Mouse (Mus musculus): ENCODE results near the gene Fmo1. TPM values are rescaled to one million over a fixed set of nuclear protein-coding genes. Genes with fewer than 3 reads are reported as not detected.

The Fmo1 gene
- polyA plus RNA-seq, 1 experiment from 2014 or later = 8.2 TPM

DNA sequence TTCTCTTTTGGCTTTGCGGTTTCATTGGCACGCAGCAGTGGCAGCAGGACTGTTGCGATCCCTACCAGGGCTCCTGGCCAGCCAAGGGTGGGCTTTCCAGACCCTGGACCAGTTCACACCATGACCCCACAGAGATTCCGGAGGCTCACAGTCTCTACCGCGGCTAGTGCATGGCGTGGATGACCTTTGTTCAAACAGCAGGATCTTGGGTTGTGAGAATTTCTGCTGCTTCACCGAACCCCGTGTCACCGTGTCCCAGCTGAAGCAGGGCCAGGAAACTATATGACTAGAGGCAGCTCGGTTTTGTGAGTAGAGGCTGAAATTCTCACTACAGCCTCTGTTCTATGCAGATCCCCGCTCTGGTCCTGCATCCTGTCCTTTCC, 7.7 kb downstream of the Fmo1 start:
- Histone ChIP-seq H3K36me3 (replicated peaks) (no peaks in the 10 kb centered on the region), H3K27me3 (ENCODE audit: poor library complexity, severe bottlenecking) (no peaks in the 10 kb centered on the region), H3K27ac (peak overlapping the region; percentile 68), H3K4me1 (peaks cover 37% of the 10 kb centered on the region), H3K4me3 (no peak overlapping the region), H3K9me3 (no peaks in the 10 kb centered on the region)
- 64% methylated on average over 12 of the region's 12 CpGs for WGBS
- DNase-seq (ENCODE audit: extremely low spot score, low spot score) = no peak

DNA sequence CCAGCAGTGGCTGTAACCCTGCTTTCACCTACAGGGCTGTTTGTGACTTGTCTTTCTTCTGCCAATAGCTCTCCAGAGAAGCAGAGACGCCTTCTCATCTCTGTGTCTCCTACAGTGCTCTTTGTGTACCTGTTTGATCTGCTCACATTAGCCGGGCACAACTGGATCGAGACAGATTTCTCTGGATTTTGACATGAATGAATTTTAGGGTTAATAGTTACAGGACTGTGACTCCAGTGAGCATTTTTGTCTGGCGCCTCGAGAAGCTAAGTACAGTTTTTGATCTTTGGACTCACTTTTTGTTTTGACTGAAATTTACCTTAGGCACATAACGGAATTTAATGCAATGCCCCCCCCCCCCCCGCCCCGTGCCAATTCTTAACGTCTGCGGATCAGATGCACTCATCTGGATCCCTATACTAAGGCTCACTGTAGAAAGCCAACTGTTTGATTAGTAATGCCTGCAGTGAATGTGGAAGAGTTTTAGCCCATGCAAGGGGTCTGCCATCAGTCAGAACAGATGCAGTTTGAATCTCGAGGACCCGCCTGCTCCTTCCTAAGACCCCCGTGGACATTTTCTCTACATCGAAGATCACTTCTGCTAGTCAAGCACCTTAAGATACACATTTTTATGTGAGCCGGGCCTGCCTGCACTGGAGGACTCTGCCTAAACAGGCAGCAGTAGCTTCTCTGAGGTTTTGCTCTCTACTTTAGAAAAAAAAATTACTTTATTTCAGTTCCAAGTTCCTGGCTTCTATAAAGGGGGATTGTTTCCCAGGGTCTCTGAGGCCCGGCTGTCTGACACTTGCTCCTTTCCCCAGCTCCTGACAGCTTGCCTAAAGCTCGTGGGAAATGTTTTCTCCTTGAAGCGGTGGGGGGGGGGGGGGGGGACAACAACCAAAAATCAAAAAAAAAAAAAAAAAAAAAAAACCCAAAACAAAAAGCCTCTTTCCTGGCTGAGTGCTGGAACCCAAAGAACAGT, 8.4 kb downstream of the Fmo1 start:
- 73% methylated on average over 18 of the region's 18 CpGs for WGBS
- no peaks in the 10 kb centered on the region for H3K27me3 ChIP-seq (ENCODE audit: poor library complexity, severe bottlenecking)
- H3K4me1 ChIP-seq = peaks cover 36% of the 10 kb centered on the region
- H3K36me3 ChIP-seq (replicated peaks) = no peaks in the 10 kb centered on the region
- no peaks in the 10 kb centered on the region for H3K9me3 ChIP-seq
- no peak overlapping the region for H3K4me3 ChIP-seq
- DNase-seq (ENCODE audit: extremely low spot score, low spot score) = no peak
- H3K27ac ChIP-seq = peak overlapping the region; percentile 68

DNA sequence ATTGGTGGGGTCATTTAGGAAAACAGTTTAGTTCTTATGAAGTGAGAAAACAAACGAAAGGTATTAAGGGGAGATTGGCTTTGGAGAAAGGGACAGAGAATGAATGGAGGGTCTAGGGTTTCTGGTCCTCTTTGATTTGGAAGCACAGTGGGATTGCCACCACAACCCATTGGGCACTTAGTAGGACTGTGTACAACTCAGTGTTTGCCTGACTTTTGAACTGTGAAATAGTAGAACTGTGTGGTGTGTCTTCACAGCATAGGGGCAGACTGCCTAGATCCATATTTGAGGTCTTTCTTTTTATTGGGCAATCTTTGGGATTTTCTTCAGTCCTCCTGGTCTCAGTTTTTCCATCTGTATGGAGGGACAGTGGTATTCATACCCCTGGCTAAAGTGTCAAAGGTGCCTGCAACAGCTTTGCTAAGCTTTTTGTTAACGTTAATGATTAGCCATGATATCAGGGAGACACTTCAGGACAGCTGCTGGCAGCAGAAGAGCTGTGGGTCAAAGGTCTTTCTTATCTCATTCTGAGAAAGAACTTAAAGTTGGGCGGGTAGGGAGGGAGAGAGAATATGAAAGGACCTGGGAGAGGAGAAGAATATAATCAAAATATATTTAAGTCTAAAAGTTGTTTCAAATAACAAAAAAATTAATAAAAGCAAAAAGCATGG, 12.5 kb downstream of the Fmo1 start:
- Histone ChIP-seq H3K4me3 (no peak overlapping the region), H3K4me1 (peaks cover 10% of the 10 kb centered on the region), H3K9me3 (no peaks in the 10 kb centered on the region), H3K27ac (no peak overlapping the region), H3K27me3 (ENCODE audit: poor library complexity, severe bottlenecking) (no peaks in the 10 kb centered on the region), H3K36me3 (replicated peaks) (no peaks in the 10 kb centered on the region)
- 76% methylated on average over 3 of the region's 3 CpGs for WGBS
- no peak for DNase-seq (ENCODE audit: extremely low spot score, low spot score)

DNA sequence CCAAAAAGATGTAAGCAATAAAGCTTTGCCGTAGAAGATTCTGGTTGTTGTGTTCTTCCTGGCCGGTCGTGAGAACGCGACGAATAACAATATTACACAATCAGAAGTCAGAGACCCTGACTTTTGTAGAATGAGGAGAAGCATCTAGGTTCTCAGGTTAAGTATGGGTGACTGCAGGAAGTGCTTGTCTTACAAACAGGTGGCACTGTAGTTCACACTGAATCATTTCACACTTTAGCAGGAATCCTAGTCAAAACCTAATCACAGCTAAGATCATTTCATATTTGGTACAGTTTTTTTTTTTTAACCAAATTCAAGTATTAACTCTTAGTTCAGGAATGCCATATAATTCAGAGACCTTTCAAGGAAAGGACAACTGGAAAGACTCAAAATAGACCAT, 18.9 kb downstream of the Fmo1 start:
- no peaks in the 10 kb centered on the region for H3K9me3 ChIP-seq
- no peak for DNase-seq (ENCODE audit: extremely low spot score, low spot score)
- no peaks in the 10 kb centered on the region for H3K27me3 ChIP-seq (ENCODE audit: poor library complexity, severe bottlenecking)
- WGBS = 97% methylated on average over 6 of the region's 6 CpGs
- no peak overlapping the region for H3K27ac ChIP-seq
- no peaks in the 10 kb centered on the region for H3K4me1 ChIP-seq
- H3K36me3 ChIP-seq (replicated peaks) = no peaks in the 10 kb centered on the region
- no peak overlapping the region for H3K4me3 ChIP-seq

DNA sequence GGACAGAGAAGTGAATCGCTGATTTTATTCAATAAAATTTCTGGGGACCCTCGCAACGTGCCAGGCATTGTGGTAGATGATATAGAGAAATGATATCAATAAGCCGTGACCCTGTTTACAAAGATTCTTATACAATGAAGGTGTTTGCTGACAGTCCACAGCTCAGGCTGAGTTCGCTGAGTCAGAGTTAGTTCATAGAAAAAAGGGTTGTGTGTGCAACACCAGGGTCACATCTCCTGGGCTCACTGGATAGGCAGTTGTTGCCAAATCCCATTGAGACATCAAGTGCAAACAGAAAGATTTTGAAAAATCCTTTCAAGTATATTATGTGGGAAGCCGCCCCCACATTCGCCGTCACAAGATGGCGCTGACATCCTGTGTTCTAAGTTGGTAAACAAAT, 26.2 kb downstream of the Fmo1 start:
- WGBS = 93% methylated on average over 9 of the region's 9 CpGs
- no peak for DNase-seq (ENCODE audit: extremely low spot score, low spot score)
- Histone ChIP-seq H3K4me3 (no peak overlapping the region), H3K36me3 (replicated peaks) (no peaks in the 10 kb centered on the region), H3K9me3 (no peaks in the 10 kb centered on the region), H3K4me1 (no peaks in the 10 kb centered on the region), H3K27ac (no peak overlapping the region), H3K27me3 (ENCODE audit: poor library complexity, severe bottlenecking) (peaks cover 3% of the 10 kb centered on the region; the same call in 1 of the 2 replicates)

DNA sequence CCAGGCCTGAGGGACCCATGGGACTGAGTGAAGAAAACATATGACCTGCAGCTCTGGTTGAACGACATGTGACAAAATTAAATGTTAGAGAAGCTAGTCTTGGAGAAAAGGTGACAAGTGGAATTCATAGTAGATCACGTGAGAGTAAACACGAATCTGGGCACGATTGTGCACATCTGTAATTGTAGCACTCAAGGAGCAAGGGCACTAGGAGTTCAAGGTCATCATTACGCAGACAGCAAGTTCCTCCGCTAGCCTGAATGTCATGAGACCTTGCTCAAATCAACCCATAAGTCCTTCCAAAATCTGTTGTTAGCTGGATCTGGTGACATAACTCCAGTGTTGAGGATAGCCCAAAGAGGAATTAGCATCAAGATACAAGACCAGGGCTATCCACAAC, 27.4 kb downstream of the Fmo1 start:
- Histone ChIP-seq H3K36me3 (replicated peaks) (no peaks in the 10 kb centered on the region), H3K4me1 (no peaks in the 10 kb centered on the region), H3K27me3 (ENCODE audit: poor library complexity, severe bottlenecking) (peaks cover 13% of the 10 kb centered on the region), H3K27ac (no peak overlapping the region), H3K9me3 (no peaks in the 10 kb centered on the region), H3K4me3 (no peak overlapping the region)
- 93% methylated on average over 6 of the region's 6 CpGs for WGBS
- DNase-seq (ENCODE audit: extremely low spot score, low spot score) = no peak

DNA sequence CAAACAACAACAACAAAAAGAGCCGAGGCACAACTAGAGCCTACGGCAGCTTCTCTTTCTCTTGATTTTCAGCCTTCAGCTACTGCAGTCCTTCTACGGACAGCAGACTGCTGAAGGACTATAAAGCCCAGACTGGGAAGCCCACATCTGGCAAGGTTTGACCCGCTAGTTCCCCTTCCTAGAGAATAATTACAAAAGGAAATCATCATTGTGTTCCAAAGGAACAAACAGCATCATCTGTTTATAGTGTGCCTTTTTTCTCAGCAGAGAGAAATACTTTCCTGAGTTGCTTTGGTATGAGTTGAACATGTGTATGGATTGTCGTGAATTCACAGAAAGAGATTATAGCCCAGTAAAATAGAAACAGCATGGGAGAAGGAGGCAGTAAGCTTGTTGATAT, 32.1 kb downstream of the Fmo1 start:
- Histone ChIP-seq H3K9me3 (0 out of 2 replicates have a peak, but pooled peaks cover 3% of the 10 kb centered on the region), H3K4me3 (no peak overlapping the region), H3K36me3 (replicated peaks) (no peaks in the 10 kb centered on the region), H3K4me1 (peaks cover 16% of the 10 kb centered on the region), H3K27me3 (ENCODE audit: poor library complexity, severe bottlenecking) (peaks cover 45% of the 10 kb centered on the region), H3K27ac (no peak overlapping the region)
- no peak for DNase-seq (ENCODE audit: extremely low spot score, low spot score)
- 87% methylated on average over 5 of the region's 5 CpGs for WGBS

DNA sequence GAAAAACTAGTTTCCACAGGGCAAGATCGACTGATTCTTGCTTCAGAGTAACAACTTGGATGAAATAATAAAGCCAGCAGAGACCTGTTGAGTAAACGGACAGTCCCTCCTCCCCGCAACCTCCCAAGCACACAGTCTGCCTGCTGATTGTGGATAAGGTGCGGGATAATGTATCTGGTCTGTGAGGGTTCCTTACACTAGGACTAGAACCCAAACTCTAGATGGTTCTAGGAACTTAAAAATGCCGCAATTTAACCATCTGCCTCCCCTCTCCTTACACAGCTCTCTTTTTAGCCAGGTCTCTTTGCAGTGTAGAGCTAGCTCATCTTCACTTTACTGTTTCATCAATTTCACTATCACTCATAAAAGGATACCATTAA, 33.8 kb downstream of the Fmo1 start:
- peaks cover 45% of the 10 kb centered on the region for H3K27me3 ChIP-seq (ENCODE audit: poor library complexity, severe bottlenecking)
- 20% methylated on average over 5 of the region's 5 CpGs for WGBS
- H3K36me3 ChIP-seq (replicated peaks) = no peaks in the 10 kb centered on the region
- peaks cover 16% of the 10 kb centered on the region for H3K4me1 ChIP-seq
- peak; percentile 20 for DNase-seq (ENCODE audit: extremely low spot score, low spot score)
- H3K27ac ChIP-seq = peak overlapping the region; percentile 78
- 0 out of 2 replicates have a peak, but pooled peaks cover 3% of the 10 kb centered on the region for H3K9me3 ChIP-seq
- H3K4me3 ChIP-seq = peak overlapping the region; percentile 22; the same call in 1 of the 2 replicates

DNA sequence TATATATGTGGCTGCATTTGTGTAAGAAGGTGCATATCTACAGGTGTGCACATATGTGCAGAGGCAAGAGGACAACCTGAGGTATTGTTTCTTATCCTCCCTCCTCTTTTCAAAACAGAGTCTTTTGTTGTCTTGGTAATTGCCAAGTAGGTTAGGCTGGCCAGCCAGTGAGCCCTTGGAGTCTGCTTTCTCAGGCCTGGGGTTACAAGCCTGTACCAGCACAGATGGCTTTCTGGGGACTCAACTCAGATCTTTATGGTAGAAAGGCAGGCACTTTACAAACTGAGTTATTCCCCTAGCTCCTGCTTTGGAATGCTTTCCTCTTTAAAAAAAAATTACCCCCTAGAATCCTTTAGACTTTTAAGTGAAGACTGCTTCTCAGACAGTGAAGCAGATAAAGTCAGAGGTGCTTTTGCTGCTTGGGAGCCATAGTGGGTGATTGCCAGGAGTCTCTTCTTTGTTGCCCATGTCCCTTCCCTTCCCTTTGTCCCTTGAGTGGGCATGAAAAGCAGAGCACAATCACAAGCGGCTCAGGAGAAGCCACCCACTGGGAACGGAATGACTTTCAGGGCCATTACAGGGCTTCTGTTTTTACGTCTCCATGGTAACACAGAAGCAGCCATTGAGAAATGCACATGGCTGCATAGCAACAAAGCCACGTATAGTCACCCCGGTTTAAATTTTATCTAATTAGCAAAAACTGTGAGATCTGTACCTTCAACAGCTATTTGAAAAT, 34.4 kb downstream of the Fmo1 start:
- 0 out of 2 replicates have a peak, but pooled peaks cover 3% of the 10 kb centered on the region for H3K9me3 ChIP-seq
- H3K4me3 ChIP-seq = peak overlapping the region; percentile 22; the same call in 1 of the 2 replicates
- peak; percentile 82 for DNase-seq (ENCODE audit: extremely low spot score, low spot score)
- H3K27me3 ChIP-seq (ENCODE audit: poor library complexity, severe bottlenecking) = peaks cover 45% of the 10 kb centered on the region
- peak overlapping the region; percentile 78 for H3K27ac ChIP-seq
- H3K36me3 ChIP-seq (replicated peaks) = no peaks in the 10 kb centered on the region
- 3% methylated on average over 5 of the region's 5 CpGs for WGBS
- H3K4me1 ChIP-seq = peaks cover 16% of the 10 kb centered on the region

DNA sequence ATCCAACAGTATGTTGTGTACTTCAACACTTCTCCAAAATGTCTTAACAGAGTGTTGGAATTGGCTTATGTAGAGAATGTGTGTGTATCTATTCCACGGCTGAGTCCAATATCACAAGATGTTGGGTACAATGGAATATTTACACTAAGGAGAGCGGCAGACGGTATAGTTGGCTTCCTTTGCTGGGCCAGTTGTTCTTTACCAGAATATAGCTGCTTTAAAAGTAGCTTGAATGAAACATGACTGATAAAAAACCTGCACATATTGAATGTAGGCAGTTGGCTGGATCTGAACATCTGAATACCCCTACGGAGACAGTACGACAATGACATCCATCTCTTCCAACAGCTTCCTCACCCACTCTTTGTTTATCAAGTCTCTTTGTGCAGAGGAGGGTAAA, 47.1 kb downstream of the Fmo1 start:
- Histone ChIP-seq H3K9me3 (no peaks in the 10 kb centered on the region), H3K4me3 (no peak overlapping the region)
- 93% methylated on average over 5 of the region's 5 CpGs for WGBS

DNA sequence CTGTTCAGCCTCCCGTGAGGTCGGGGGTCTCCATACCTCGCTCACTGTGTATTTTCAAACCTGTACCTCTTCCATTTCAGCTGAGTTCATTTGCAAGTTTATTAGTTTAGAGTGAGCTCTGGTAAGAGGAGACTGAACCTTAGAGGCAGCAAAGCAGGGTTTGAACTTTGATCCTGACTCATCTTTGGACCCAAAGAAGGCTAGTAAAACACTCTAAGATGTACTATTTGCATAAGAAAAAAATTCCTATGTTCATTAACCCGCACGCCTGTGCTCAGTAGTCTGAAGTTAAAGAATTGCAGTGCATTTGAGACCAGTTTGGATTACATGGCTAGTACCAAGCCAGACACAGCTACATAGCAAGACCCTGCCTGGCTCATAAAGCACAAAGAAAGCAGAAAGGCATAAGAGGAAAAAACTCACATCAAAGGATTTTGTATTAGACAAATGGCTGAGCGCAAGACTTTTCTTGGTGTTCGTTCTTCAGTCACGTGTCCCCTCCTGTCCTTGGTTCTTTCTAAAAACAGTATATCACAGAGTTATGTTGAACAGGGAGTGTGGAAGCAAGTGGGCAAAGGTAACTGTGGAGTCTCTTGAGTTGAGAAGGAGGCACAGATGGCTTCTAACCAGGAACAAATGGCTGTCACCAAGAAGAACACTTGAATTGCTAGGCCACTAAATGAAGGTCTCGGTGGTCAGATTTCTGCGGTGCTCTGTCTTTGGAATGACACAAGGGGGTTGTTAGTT, 50.9 kb downstream of the Fmo1 start:
- Histone ChIP-seq H3K36me3 (replicated peaks) (no peaks in the 10 kb centered on the region), H3K4me1 (peaks cover 14% of the 10 kb centered on the region), H3K27ac (no peak overlapping the region), H3K4me3 (no peak overlapping the region), H3K9me3 (no peaks in the 10 kb centered on the region), H3K27me3 (ENCODE audit: poor library complexity, severe bottlenecking) (no peaks in the 10 kb centered on the region)
- no peak for DNase-seq (ENCODE audit: extremely low spot score, low spot score)
- 84% methylated on average over 10 of the region's 10 CpGs for WGBS

More for the DNA sequence above, 47.1 kb downstream of the Fmo1 start:
- Histone ChIP-seq H3K36me3 (replicated peaks) (no peaks in the 10 kb centered on the region), H3K4me1 (peaks cover 14% of the 10 kb centered on the region), H3K27me3 (ENCODE audit: poor library complexity, severe bottlenecking) (no peaks in the 10 kb centered on the region), H3K27ac (no peak overlapping the region)
- no peak for DNase-seq (ENCODE audit: extremely low spot score, low spot score)

DNA sequence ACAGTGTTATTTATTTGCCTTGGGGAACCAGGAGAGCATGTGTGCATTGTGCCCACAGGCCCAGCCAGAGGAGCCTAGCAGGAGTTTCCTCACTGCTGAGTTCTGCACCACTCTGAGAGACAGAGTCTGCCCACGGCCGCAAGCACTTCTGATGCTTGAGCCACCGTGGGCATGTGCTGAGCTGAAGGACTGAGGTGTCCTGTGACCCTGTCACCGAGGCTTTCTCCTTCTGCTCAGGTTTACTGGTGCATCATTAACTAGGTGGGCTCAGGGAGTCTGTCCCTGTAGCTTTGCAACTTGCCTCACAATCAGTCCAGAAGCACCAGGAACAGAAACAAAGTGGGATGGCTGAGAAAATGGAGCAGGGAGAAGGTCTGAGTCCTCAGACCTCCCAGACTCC, 51.5 kb downstream of the Fmo1 start:
- Histone ChIP-seq H3K27ac (peak overlapping the region; percentile 32; the same call in 1 of the 2 replicates), H3K27me3 (ENCODE audit: poor library complexity, severe bottlenecking) (no peaks in the 10 kb centered on the region), H3K9me3 (no peaks in the 10 kb centered on the region), H3K36me3 (replicated peaks) (no peaks in the 10 kb centered on the region), H3K4me3 (no peak overlapping the region), H3K4me1 (peaks cover 14% of the 10 kb centered on the region)
- no peak for DNase-seq (ENCODE audit: extremely low spot score, low spot score)
- 80% methylated on average over 4 of the region's 4 CpGs for WGBS
